Mouse (Mus musculus): ENCODE measurements around the gene Vav1.

GRCm38 (mm10) chr17:57307074-57307473 is 28.2 kb downstream of the Vav1 start:
- no peak for TF ChIP-seq CTCF (IDR thresholded peaks at IDR 0.05; ENCODE audit: control insufficient read depth, insufficient read depth, low read length)
- TF ChIP-seq POLR2A (IDR thresholded peaks at IDR 0.05; ENCODE audit: borderline replicate concordance, control insufficient read depth, low read depth, low read length), result no peak
